Mouse (Mus musculus) myocyte (in vitro differentiated cells): ENCODE data around the gene Fes.

Experiments used
- POLR2AphosphoS2 ChIP-seq: IDR thresholded peaks from one replicate; pipeline ENCODE4 v1.6.1; 2011; ENCODE audit warnings: low read depth, control low read depth; ENCODE audit not compliant: insufficient read length
- TCF3 ChIP-seq: IDR thresholded peaks from one replicate; pipeline ENCODE4 v1.6.1; 2011; ENCODE audit warnings: low read depth, control low read depth; ENCODE audit not compliant: insufficient read length

- TF ChIP-seq TCF3: no peak
- TF ChIP-seq POLR2AphosphoS2: no peak
These were observed 29.9 kb upstream of the Fes start for GRCm38 (mm10) chr7:80417601-80418000.
